Mouse (Mus musculus) CD4-positive, CD25-positive, alpha-beta regulatory T cell, adult 2 months (primary cell): Measurements from ENCODE around the gene Fabp2.

Experiments
- DNase-seq: peaks from one replicate; pipeline ENCODE4 v3.0.0-alpha.2; 2012; ENCODE audit warnings: low read depth, low spot score

Fabp2 gene

GRCm38 (mm10) chr3:122894772-122895171 is at the start of gene Fabp2:
Fabp2 (plus strand) TSS chr3:122895072.
- DNase-seq: no peak

DNA sequence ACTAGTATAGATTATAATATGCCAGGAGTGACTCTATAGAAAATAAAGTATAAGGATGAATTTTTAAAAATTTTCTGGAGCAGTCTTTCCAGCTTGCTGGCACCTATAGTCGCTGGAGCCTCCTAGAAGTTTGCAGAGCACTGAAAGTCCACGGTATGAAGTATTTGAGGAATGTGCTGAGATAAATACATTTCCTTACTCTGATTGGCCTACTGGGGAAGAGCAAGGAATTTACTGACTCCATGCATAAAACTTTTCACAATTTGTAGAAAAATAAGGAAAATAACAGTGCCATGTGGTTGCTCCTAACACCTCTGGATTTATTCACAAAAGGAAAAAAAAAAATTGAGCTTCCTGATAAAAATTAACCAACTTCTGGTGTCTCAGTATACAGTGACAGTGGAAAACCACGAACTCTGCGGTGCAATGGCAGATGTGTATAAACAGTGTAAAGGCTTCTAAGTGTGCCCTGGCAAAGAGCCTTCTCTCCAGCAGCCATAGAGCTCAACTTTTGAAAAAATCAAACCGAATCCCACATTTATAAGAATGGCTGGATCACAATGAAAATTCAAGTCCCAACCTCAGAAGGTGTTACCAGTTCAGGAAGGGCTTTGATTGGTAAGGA is 46.4 kb upstream of the Fabp2 start:
- no peak for DNase-seq

GRCm38 (mm10) chr3:122855149-122855548 is 39.7 kb upstream of the Fabp2 start:
- DNase-seq: no peak

DNA sequence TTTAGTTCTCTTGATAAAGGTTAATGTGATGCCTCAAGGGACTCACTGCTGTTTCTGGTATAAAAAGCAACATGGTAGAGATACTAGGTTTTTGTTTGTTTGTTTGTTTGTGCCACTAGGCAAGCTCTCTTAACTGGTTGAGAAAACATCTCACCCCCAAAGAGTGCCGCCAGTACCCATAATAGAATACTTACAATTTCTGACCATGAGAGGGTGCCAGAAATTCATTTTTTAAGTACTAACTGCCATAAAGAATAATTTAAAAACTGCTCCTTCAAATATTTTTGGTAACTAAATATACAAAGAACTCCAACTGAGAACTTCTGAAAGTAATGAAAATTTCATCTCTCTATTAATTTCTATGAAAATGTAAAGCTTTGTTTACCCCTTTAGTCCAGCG is 35.0 kb upstream of the Fabp2 start:
- DNase-seq: no peak

DNA sequence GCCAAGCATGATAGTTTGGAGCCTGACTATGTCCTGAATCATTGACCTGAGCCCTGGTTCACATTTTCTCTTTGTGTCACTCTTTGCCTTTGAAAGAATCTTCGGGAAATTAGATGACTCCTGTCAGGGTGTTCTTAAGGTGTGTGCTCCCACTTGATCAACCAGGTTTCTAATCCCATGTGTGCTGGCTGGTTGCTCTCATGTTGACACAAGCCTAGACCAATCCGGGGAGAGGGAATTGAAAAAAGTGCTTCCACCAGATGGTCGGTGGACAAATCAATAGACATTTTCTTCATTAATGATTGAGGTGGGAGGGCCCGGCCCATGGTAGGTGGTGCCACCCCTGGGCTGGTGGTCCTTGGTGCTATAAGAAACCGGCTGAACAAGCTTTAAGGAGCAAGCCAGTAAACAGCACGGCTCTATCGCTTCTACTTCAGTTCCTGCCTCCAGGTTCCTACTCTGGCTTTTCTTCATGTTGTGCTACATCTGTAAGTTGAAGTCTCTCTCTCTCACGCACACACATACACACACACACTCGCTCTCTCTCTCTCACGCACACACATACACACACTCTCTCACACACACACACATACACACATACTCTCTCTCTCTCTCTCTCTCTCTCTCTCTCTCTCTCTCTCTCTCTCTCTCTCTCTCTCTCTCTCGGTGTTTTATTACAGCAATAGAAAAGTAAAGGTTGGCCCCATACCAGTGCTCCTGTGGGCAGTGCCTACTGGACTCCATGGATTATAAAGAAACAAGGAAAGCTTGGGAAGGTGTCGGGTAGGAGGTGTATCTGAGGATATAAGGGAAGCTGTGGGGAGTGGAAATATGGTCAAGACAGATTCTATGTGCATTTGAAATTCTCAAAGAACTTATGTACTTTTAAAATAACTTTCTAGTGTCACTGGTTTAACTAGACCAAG is 34.0 kb upstream of the Fabp2 start:
- no peak for DNase-seq

DNA sequence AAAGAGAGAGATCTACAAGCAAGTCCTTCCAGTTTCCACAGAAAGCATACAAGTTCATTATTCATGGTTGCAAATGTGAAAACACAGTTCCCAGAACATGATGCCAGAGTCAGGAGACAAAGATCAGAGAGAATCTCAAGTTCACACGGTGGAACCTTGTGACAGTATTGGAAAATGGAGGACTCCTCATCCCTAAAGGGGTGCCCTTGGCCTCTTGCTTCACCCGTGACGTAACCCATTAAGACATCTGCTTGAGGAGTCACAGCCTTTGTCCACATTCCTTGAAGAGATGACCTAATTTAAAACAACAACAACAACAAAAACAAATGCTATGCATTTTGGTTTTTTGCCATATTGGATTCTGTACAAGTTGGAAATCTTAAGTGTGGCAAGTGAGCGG is 29.8 kb upstream of the Fabp2 start:
- no peak for DNase-seq

DNA sequence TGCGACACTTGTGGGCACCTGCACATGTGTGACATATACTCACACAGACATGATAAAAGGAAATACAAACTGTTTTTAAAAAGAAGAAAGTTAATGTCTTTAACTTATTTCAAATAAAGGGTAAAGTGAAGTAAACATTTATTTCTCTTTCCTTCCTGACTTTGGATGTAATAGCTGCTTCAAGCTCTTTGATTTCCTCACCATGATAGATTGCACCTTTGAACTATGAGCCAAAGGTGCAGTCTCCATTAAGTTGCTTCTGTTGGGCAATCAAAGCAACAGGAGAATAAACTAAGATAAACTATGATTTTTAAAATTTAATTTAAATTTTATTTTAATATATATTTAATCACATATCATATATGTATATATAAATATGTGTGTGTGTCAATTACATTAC is 26.6 kb upstream of the Fabp2 start:
- DNase-seq: no peak

DNA sequence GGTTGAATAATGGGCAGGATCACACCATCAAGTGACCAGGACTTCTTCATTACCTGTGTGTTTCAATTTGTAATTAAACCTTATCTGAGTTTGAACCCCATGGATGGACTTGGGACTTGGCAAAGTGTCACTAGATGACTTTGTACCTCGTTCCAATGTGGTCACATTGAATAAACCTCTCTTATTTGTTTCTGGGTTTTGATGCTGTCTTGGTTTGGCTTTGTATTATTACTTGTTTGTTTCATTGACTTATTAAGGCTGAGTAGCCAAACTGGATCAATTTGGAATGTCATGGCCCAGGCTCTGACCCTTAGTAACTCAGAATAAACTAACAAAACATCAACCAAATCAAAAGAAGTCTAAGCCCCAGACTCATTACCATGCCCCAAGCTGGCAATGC is 23.3 kb upstream of the Fabp2 start:
- DNase-seq: no peak

DNA sequence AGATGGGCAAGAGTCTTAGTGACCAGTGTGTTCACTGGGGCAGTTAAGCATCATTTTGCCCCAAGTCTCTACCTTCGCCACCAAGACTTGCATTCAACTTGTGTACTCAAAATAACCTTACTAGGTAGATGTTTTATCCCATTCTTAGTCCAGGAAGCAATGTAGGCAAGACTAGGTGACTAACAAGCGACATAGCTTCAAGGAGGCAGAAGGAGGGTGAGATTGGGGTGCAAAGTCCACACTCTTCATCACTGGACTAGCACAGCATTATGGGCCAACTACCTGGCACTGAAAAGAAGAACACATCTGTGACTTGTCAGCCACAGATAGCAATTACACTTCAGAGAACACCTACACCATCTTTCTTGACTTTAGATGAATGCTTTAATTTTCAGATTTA is 18.0 kb upstream of the Fabp2 start:
- no peak for DNase-seq

GRCm38 (mm10) chr3:122877543-122877942 is 17.3 kb upstream of the Fabp2 start:
- no peak for DNase-seq

DNA sequence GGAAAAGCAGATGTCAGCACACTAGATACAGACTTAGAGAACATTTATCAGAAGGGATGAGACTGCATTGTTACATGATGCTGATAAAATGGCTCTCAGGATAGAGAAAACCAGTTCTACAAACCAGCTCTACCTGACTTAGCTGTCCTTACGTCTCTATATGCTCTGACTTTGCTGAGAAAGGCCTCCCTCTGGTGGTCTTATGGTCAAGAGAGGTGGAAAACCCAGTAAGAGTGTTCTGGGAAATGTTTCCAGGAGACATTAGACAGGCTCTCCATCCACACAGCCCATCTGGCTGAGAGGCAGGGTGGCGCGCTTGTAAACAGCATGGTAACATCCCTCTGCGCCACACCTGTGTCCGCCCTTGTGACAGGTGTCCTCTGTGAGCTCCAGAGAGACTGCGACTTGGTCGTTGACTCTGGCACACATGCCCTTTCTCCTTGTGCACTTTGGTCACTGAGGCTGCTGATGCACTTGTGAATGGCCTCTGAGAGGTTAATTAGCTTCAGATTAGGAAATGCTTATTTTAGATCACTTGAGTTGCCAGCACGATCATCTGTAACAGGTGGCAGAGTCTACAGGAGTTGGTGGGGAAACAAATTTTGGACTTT is 16.1 kb upstream of the Fabp2 start:
- DNase-seq: no peak

DNA sequence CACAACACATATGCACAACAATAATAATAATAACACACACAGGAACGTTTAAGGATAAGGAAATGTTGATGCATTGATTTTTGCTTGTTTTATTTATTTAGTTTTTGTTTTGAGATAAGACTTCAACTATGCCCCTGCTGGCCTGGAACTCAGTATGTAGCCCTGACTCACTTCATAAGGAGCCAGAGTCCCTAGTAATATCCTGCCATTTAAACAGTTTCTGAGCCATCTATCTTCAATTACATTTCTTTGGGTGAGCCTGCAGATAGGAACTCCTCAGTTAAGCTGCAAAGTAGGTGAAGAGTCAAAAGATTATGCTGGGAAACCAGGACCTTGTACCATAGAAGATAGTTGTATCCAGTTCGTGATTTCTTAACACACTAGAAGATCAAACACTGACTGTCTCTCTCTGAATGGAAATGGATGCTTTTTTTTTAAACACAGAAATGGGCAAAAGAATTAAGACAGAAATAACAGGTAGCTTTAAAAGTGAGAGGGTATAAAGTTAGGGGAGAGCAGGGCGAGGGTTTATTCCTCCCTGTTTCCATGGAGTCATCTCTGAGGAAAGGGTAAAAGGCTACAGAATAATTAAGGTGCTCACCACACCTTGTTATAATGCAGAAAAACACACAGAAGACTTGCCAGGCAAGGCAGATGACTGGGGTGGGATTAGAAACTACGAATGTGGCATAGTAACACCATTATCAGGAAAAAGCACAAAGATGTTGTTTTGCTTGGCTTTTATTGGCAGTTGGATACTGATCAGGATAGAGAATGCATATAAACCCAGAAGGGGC is 7.2 kb upstream of the Fabp2 start:
- no peak for DNase-seq

DNA sequence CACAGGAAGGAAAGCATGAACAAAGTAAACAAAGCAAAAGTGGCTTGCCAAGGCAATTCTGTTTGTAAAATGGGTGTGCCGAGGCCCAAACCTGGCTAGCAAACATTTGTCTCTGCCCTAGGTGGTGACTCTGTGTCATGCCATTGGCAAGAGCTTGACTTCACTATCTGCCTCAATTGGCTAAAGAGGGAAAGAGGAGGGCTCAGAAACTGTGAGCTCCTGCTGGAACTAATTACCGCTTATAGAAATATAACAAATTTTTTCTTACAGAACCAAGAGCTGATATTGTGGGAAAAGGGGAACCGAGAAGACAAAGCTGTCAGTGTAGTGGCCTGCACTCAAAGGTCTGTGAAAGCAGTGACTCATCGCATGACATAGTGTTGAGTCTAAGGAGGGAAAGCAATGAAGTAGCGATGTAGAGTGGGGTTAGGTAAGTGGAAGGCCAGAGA is 6.5 kb upstream of the Fabp2 start:
- DNase-seq: no peak

- no peak for DNase-seq
These were observed 388 bp downstream of the Fabp2 start for GRCm38 (mm10) chr3:122895189-122895731.

DNA sequence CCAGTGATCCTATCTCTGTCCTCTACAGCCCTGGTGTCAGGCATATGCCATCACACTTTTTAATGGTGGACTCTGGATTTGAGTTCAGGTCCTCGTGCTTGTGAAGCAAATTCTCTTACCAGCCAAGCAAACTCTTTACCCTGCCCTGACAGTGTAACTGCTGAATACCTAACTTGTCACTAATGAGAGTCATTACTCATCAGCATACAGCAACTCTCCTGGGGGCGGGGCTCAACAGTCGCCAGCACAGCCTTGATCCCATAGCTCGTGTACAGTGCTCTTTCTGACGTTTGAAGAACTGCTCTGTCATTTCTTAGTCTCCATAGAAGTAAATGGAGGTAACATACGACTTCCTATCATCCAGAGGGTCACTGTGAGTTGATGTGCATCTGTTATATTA is 3.4 kb downstream of the Fabp2 start:
- DNase-seq: no peak

DNA sequence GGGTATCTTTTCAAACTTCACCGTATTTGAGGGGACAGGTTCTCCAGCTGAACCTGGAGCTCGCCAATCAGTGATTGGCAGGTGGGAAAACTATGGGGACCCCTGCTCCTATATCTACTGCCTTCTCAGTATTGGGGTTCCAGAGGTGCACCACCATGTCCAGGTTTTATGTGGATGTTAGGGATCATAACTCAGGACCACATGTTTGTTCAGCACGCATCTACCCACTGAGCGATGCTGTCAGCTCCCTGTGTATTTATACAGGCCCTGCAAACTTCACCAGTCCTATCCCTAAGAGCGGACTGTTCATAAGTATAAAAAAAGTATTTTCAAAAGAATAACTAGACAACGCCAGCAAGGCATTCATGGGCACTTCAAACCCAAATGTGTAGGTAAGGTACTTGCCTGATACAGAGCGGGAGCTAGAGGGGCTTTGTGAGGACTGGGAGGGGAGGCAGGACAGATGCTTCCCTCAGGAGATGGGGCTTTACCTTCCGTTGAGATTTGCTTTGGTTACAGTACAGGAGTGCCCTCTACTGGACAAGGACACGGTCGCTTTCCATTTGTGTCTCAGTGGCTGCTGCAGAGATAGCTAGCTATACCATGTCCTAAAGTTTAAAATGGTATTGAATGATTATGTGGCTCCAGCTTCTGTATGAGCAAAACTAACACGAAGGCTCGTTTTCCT is 9.0 kb downstream of the Fabp2 start:
- peak; percentile 65 for DNase-seq

DNA sequence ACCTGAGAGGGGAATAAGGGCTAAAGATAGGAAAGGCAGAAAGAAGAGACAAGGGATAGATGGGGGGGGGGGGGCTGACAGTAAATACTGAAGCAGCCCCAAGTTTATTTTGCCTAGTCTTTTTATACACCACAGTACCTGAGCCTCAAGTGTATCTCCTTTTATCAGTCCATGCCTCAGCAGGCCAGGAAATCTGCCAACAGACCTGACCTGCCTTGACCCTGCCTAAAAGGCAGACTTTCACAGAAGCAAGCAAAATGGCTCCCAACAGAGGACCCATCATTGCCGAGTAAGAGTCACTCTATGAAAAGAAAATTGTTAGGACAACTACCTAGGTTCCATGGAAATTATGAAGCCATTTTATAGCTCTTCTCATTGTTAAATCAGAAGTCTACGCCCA is 13.0 kb downstream of the Fabp2 start:
- no peak for DNase-seq

DNA sequence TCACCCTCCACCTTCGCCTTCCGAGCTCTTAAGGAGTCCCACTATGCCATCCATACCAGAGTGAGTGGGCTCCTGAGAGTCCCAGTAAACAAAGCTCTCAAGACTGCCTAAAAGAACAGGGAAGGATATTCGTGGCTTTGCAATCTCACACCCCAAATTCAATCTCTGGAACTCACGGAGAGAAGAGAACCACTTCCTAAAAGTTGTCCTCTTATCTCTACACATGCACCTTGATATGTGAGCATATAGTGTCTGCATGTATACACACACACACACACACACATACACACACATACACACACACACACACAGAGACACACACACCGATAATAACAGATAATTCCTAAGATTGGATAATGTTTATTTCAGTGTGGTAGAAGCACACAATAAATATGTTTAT is 20.6 kb downstream of the Fabp2 start:
- DNase-seq: no peak

DNA sequence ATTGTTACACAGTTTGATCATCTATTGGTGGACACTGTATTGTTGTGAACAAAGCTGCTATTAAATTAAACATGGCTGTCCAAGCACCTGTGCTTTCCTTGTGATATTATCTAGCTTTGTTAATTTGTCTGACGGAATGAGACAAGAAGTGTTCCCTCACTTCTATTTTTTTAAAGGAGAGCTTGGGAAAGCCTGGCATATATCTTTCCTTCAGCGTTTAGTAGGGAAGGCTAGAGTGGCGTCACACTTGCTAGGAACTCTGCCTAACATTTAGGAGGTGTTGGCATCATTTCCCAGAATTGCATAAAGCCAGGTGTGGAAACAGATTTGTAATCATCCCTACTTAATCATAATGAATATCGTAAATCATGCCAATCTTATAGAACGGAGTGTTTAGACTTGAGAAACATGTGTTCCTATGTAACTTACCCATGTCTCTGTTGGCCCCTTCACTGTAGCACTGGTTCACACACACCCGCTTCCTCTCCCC is 21.4 kb downstream of the Fabp2 start:
- no peak for DNase-seq

DNA sequence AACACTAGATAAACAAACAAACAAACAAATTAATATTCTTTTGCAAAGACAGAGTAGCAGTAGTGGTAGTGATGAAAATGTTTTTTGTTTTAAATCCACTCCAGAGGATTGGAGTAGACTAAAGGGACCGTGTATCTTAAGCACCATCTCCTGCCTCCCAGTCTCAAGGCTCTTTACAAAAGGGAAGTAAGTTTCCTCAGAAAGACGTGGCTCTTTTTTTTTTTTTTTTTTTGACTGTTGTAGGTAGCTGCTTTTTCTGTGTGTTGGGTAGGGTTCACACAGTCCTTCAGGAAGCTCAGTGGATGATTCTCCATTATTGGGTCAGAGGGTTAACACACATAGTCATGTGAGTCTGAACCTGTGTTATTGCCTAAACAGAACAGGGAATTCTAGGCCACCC is 23.8 kb downstream of the Fabp2 start:
- DNase-seq: no peak

DNA sequence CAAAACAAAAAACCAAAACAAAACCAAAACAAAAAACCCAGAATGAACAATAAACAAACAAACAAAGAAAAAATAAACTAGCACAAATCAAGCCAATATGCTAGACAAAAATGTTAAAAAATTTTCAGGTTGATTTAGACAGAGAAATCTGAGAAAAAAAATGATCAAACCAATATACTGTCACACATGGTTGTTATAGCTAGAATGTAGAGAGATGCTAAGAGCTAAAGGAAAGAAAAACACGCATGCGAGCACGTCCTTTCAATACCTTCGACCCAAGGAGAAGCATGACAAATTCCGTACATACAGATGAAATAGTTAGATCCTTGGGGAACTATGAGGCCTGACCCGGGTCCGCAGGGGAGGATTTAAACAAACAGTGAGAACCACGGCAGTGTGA is 24.4 kb downstream of the Fabp2 start, which contains the start of gene Gm10959:
Gene Gm10959 (minus strand): TSS at position 101 of the 400 bp plus-strand sequence.
- DNase-seq: no peak
